Mouse (Mus musculus) heart, embryonic 15.5 days (tissue): Measurements from ENCODE around the gene Elovl5. TPM values are rescaled to one million over a fixed set of nuclear protein-coding genes. Genes with fewer than 3 reads are reported as not detected.

Source experiments
- ATAC-seq: fragments of 200-750 bp; cut with Nextera tagmentation; replicated peaks from 2 replicates; pipeline ENCODE4 v1.8.0; 2017; ENCODE audit warnings: low read depth, moderate TSS enrichment; ENCODE audit not compliant: insufficient number of reproducible peaks, insufficient read depth, low FRiP score
- H3K27ac ChIP-seq: fragments of 300-500 bp; sonication (generic); 2 replicates; pipeline ENCODE4 v1.5.1; 2015; ENCODE audit warnings: mild to moderate bottlenecking, inconsistent platforms
- H3K27me3 ChIP-seq: fragments of 300-500 bp; sonication (generic); 2 replicates; pipeline ENCODE4 v1.6.1; 2015; ENCODE audit warnings: inconsistent platforms
- H3K36me3 ChIP-seq: fragments of 300-500 bp; sonication (generic); 2 replicates; pipeline ENCODE4 v1.6.1; 2015; ENCODE audit warnings: mild to moderate bottlenecking, inconsistent platforms
- H3K4me1 ChIP-seq: fragments of 300-500 bp; sonication (generic); replicated peaks from 2 replicates; pipeline ENCODE4 v1.6.1; 2015; ENCODE audit warnings: inconsistent platforms
- H3K4me2 ChIP-seq: fragments of 300-500 bp; sonication (generic); 2 replicates; pipeline ENCODE4 v1.6.1; 2015; ENCODE audit warnings: inconsistent platforms, mild to moderate bottlenecking, moderate library complexity
- H3K4me3 ChIP-seq: fragments of 300-500 bp; sonication (generic); 2 replicates; pipeline ENCODE4 v1.5.1; 2015; ENCODE audit warnings: mild to moderate bottlenecking, inconsistent platforms
- H3K9ac ChIP-seq: fragments of 300-500 bp; sonication (generic); 2 replicates; pipeline ENCODE4 v1.6.1; 2015; ENCODE audit warnings: mild to moderate bottlenecking, inconsistent platforms
- H3K9me3 ChIP-seq: fragments of 300-500 bp; sonication (generic); replicated peaks from 2 replicates; pipeline ENCODE4 v1.6.1; 2016; ENCODE audit warnings: inconsistent platforms
- WGBS: fragments of 180-500 bp; shearing (Covaris S2); methylation state at CpG from one replicate; pipeline ENCODE4 v1.1.7; 2015; ENCODE audit warnings: mixed read lengths; 5-methylcytosine and 5-hydroxymethylcytosine counted together
- polyA plus RNA-seq: library from polyadenylated mRNA; unstranded; fragments of >200 nt; fragmentation: Nextera tagmentation; extraction: Ambion mirVana; gene quantifications from 2 replicates; pipeline ENCODE4 v1.2.1, GENCODE M21; 2015

Gene Elovl5
- polyA plus RNA-seq, 1 experiment from 2014 or later: 50.0 TPM

DNA sequence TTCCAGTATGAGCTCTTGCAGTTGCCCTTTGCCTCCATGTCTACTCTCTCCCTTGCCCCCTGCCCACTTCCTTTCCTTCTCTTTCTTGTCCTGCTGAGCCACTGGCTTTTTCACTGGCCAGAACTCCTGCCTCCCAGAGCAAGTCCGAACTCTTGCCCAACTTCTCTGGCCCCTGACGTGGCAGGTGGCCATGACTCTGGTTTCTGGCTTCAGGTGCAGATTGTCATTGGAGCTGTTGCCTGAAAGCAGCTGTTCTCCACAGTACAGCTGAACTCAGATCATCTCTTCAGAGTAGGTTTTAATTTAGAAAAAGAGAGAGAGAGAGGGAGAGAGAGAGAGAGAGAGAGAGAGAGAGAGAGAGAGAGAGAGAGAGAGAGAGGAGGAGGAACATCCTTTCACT, 86.1 kb downstream of the Elovl5 start:
- no peak for ATAC-seq
- Histone ChIP-seq H3K9ac (no peak overlapping the region), H3K27ac (no peak overlapping the region), H3K27me3 (no peaks in the 10 kb centered on the region), H3K4me3 (no peak overlapping the region), H3K4me1 (peaks cover 20% of the 10 kb centered on the region), H3K4me2 (no peak overlapping the region), H3K36me3 (no peaks in the 10 kb centered on the region), H3K9me3 (no peaks in the 10 kb centered on the region)
- whole genome bisulfite sequencing: 82% methylated on average over 2 of the region's 2 CpGs

DNA sequence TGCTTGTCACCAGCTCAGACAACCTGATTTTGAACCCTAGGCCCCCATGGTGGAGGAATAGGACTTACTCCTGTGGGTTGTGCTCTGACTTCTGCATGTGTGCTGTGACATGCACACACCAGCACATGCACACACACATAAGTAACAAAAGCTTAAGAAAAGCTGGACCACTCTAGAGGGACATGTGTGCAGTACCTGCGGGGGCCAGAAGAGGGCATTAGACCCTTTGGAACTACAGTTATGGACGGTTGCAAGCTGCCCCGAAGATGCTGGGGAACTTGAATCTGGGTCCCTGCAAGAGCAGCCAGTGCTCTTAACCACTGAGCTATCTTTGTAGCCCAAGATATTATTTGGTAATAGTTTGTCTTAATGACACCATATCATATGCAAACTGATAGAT, 88.3 kb downstream of the Elovl5 start:
- 67% methylated on average over 3 of the region's 3 CpGs for WGBS

DNA sequence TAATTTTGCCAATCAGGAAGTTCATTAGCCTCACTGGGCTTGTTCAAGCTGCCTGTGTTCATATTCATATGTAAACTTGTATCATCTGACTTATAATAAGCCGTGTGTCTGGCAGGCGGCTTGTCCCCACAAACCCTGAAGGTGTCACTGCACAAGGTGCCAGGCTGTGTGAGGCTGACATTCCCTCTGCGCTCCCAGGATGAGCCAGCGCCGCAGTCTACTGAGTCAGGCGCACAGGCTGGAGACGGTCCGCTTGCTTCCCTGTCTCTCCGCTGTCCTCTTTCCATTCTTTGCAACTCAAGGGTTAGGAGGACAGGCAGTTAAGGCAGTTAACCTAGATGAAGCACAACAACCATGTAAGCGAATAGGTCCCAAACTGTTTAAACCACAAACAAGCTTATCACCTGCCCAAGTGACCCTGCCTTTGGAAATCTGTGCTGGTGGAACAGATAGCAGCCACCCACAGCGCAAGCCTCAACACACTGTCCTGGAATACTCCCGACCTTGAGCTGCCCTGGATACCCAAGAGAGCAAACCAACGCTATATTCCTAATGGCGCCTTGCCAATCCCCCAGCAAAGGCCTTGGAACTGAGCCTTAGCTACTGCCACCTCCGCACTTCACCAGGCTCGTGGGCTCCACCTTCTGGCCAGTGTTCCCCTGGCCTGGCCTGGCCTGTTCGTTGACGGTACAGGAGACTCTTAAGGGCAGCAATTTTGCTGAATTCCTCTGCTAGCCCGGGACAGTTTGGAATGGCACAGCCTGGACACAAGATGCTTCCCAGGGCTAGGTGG, 89.2 kb downstream of the Elovl5 start:
- WGBS: 35% methylated on average over 19 of the region's 19 CpGs
- Histone ChIP-seq H3K27ac (peak overlapping the region; percentile 60), H3K4me2 (peak overlapping the region; percentile 25), H3K9me3 (no peaks in the 10 kb centered on the region), H3K27me3 (no peaks in the 10 kb centered on the region), H3K4me3 (no peak overlapping the region), H3K36me3 (no peaks in the 10 kb centered on the region), H3K9ac (no peak overlapping the region), H3K4me1 (peaks cover 12% of the 10 kb centered on the region)
- ATAC-seq: peak; percentile 75

More for the DNA sequence above, 88.3 kb downstream of the Elovl5 start:
- H3K4me3 ChIP-seq: no peak overlapping the region
- no peak overlapping the region for H3K9ac ChIP-seq
- H3K4me1 ChIP-seq: peaks cover 16% of the 10 kb centered on the region
- no peaks in the 10 kb centered on the region for H3K27me3 ChIP-seq
- H3K4me2 ChIP-seq: no peak overlapping the region
- ATAC-seq: no peak
- no peaks in the 10 kb centered on the region for H3K36me3 ChIP-seq
- no peaks in the 10 kb centered on the region for H3K9me3 ChIP-seq
- no peak overlapping the region for H3K27ac ChIP-seq

DNA sequence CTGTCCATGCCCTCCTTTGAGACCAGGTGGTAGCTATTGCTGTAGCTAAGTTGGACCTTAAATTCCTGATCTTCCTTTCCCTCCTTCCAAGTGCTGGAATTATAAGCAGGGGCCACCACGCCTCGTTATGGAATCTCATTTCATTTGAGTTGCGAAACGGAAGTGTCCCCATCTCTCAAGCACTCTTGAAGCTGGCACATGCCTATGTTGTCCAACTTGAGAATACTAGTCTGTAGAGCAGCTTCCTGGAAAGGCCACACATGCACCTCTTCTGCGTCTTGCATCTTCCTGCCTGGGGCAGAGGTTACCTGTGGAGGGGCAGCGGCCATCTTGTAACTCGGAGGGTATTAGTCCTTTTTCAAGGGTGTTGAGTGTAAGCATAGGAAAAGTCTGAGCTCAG, 92.2 kb downstream of the Elovl5 start:
- Histone ChIP-seq H3K9ac (no peak overlapping the region), H3K27me3 (no peaks in the 10 kb centered on the region), H3K36me3 (no peaks in the 10 kb centered on the region), H3K9me3 (no peaks in the 10 kb centered on the region), H3K4me2 (no peak overlapping the region), H3K4me1 (peaks cover 9% of the 10 kb centered on the region), H3K27ac (no peak overlapping the region), H3K4me3 (no peak overlapping the region)
- ATAC-seq: no peak
- WGBS: 86% methylated on average over 7 of the region's 7 CpGs

DNA sequence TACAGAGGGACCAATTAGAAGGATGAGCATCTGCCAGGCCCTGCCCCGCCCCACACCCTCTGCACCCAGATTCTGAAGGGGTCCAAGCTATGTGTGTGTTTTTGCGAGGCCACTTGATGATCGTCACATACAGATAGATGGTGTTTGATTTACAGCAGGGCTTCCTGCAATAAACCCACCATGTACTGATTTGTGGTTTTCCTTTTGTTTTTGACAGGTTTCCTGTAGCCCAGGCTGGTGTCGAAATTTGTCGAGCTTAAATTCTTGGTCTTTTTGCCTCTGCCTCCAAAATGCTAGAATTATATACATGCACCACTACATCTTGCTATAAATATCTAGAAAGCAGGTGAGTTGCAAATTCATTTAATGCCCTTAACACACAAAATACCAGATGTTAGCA, 93.0 kb downstream of the Elovl5 start:
- Histone ChIP-seq H3K9me3 (no peaks in the 10 kb centered on the region), H3K36me3 (no peaks in the 10 kb centered on the region), H3K27ac (no peak overlapping the region), H3K4me3 (no peak overlapping the region), H3K4me1 (peaks cover 9% of the 10 kb centered on the region), H3K9ac (no peak overlapping the region), H3K4me2 (no peak overlapping the region), H3K27me3 (no peaks in the 10 kb centered on the region)
- no peak for ATAC-seq
- WGBS: 84% methylated on average over 5 of the region's 5 CpGs

DNA sequence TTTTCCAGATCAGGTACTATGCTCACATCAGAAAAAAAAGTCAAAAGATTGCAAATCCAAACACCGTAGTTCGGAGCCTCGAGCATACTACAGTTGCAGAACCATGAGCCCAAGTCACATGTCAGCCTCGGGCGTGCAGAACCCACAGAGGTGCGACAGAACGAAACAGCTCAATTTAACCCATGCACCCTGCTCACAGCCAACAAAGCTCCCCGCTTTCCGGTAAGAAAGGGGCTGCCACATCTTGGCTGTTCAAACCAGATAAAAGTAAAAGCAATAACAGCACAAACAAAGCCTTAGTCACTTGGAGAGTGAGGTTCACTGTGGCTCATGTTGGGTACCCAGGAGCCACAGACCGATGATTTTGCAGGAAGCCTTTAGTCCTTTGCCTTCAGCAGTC, 93.5 kb downstream of the Elovl5 start:
- H3K36me3 ChIP-seq: no peaks in the 10 kb centered on the region
- H3K27me3 ChIP-seq: no peaks in the 10 kb centered on the region
- H3K27ac ChIP-seq: no peak overlapping the region
- H3K4me2 ChIP-seq: no peak overlapping the region
- no peaks in the 10 kb centered on the region for H3K9me3 ChIP-seq
- WGBS: 80% methylated on average over 10 of the region's 10 CpGs
- ATAC-seq: no peak
- H3K4me1 ChIP-seq: peaks cover 9% of the 10 kb centered on the region
- no peak overlapping the region for H3K4me3 ChIP-seq
- H3K9ac ChIP-seq: no peak overlapping the region

DNA sequence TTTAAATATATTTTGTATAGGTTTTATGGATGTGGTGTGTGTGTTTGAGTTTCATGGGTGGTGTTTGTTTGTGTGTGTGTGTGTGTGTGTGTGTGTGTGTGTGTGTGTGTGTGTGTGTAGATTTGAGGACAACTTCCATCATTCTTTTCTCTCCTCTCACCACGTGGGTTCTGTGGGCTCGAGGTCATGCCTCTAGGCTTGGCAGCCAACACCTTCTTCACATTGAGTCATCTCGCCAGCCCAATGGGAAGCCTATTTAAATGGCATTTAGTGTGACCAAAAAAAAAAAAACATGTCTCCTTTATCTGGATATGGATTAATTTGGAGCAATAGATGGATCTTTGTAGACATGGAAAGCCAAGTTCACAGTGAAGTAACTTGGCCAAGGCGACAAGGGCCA, 94.9 kb downstream of the Elovl5 start:
- no peaks in the 10 kb centered on the region for H3K27me3 ChIP-seq
- no peaks in the 10 kb centered on the region for H3K36me3 ChIP-seq
- peaks cover 2% of the 10 kb centered on the region; the same call in 1 of the 2 replicates for H3K4me1 ChIP-seq
- no peak overlapping the region for H3K27ac ChIP-seq
- no peak overlapping the region for H3K9ac ChIP-seq
- H3K9me3 ChIP-seq: no peaks in the 10 kb centered on the region
- ATAC-seq: no peak
- whole genome bisulfite sequencing: 82% methylated on average over 4 of the region's 4 CpGs
- no peak overlapping the region for H3K4me3 ChIP-seq
- H3K4me2 ChIP-seq: no peak overlapping the region

DNA sequence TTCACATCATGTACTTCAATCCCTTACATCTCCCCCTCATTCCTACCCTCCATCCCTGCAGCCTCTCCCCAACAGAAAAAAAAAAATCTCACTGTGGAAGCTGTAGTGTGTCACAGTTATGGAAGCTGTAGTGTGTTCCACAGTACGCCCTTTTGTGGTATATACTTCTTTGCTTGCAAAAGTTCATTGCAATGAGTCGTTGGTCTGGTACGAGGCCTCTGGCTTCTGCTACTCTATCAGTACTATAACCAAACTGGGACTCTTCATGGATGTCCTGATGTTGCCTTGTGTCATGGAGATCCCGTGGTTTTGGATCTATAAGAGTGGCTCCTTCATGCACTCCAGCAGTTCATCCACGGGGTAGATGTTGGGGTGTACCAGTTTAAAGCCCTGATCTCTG, 95.5 kb downstream of the Elovl5 start:
- WGBS: 81% methylated on average over 5 of the region's 5 CpGs
- H3K4me3 ChIP-seq: no peak overlapping the region
- no peaks in the 10 kb centered on the region for H3K9me3 ChIP-seq
- H3K27ac ChIP-seq: no peak overlapping the region
- peaks cover 2% of the 10 kb centered on the region; the same call in 1 of the 2 replicates for H3K4me1 ChIP-seq
- no peaks in the 10 kb centered on the region for H3K36me3 ChIP-seq
- no peak overlapping the region for H3K4me2 ChIP-seq
- H3K27me3 ChIP-seq: no peaks in the 10 kb centered on the region
- no peak overlapping the region for H3K9ac ChIP-seq
- ATAC-seq: no peak

DNA sequence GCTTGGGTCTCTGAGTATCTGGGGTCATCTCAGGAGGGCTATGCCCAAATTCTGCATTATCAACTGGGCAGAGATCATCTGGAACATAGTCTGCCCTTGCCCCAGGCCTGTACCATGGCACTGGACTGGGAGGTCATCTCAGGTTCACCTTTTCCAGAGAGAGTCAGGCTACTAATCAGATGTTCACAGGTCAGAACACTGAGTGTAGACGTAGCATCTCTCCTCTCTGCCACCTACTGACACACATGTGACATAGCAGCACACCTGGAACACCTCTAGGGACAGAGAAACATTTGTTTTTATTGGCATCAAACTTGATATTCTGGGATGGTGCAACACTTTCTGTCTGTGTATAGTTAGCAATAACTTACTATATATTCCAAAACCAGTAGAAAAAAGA, 96.6 kb downstream of the Elovl5 start:
- H3K4me1 ChIP-seq: peaks cover 2% of the 10 kb centered on the region; the same call in 1 of the 2 replicates
- no peak overlapping the region for H3K4me2 ChIP-seq
- 59% methylated on average over 1 of the region's 1 CpGs for WGBS
- H3K9me3 ChIP-seq: no peaks in the 10 kb centered on the region
- no peak for ATAC-seq
- H3K36me3 ChIP-seq: no peaks in the 10 kb centered on the region
- H3K4me3 ChIP-seq: no peak overlapping the region
- no peaks in the 10 kb centered on the region for H3K27me3 ChIP-seq
- H3K27ac ChIP-seq: no peak overlapping the region
- no peak overlapping the region for H3K9ac ChIP-seq

DNA sequence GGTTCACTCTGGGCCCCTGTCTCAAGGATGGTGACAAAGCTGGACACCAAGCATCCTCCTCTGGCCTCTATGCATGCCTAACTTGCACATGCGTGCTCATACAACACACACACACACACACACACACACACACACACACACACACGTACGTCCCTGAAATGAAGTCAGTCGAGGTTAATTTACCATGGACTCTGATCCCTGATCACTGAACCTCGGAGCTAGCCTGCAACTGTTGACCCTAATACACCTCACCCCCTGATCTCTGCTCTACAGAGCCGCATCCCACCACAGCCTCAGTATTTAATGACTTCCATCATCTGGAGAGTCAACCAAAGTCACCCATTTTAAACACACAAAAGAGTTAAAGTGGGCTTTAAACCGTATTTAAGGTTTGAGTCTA, 98.7 kb downstream of the Elovl5 start:
- ATAC-seq: no peak
- 90% methylated on average over 7 of the region's 7 CpGs for WGBS
- Histone ChIP-seq H3K9me3 (no peaks in the 10 kb centered on the region), H3K9ac (no peak overlapping the region), H3K27me3 (no peaks in the 10 kb centered on the region), H3K27ac (no peak overlapping the region), H3K36me3 (no peaks in the 10 kb centered on the region), H3K4me2 (no peak overlapping the region; the same call in 1 of the 2 replicates), H3K4me3 (no peak overlapping the region), H3K4me1 (peaks cover 2% of the 10 kb centered on the region; the same call in 1 of the 2 replicates)

DNA sequence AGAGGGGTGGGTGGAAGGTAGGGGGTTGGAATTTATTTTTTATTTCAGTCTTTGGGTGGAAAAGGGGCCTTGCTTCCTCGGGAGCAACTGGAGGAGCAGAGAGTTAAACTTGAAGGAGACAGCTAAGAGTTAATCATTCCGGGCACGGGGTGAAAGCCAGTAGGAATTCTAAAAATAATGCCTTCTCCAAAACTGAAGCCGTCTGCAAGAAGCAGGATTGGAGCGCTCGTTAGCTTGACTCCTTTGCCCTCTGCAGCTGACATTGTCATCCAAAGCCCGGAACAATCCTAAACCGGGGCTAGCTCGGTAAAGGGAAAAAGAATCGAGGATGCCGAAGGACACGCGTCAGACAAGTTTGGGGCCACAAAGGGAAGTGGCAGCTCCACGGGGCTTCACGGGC, 99.1 kb downstream of the Elovl5 start:
- H3K27ac ChIP-seq: peak overlapping the region; percentile 25; the same call in 1 of the 2 replicates
- H3K27me3 ChIP-seq: no peaks in the 10 kb centered on the region
- H3K4me3 ChIP-seq: peak overlapping the region; percentile 21; the same call in 1 of the 2 replicates
- 35% methylated on average over 15 of the region's 15 CpGs for WGBS
- no peaks in the 10 kb centered on the region for H3K9me3 ChIP-seq
- no peak for ATAC-seq
- H3K4me2 ChIP-seq: peak overlapping the region; percentile 54
- peaks cover 7% of the 10 kb centered on the region for H3K4me1 ChIP-seq
- no peaks in the 10 kb centered on the region for H3K36me3 ChIP-seq
- no peak overlapping the region for H3K9ac ChIP-seq

DNA sequence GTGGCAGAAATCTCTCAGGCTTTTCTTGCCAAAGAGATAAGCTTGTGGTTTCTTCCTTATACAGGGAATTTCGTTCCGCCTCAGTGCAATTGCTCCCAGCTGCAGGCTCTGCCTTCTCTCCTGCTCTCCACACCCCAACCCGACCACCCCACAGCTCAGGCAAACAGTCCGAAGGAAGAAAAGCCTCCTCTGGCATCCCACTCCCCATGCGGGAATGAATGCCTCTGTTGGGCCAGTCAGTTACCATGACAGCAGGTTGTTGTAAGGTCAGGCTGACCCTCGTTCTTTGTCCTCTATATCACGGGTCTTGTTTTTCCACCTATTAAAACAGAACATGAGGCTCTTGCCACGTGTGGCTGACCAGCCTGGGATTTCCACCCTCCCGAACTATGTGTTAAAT, 104.1 kb downstream of the Elovl5 start:
- ATAC-seq: no peak
- Histone ChIP-seq H3K27ac (0 out of 2 replicates have a peak overlapping the region, but pooled peaks have one; percentile 20), H3K4me3 (no peak overlapping the region), H3K9me3 (no peaks in the 10 kb centered on the region), H3K4me2 (no peak overlapping the region), H3K9ac (no peak overlapping the region), H3K4me1 (peaks cover 16% of the 10 kb centered on the region), H3K27me3 (no peaks in the 10 kb centered on the region), H3K36me3 (no peaks in the 10 kb centered on the region)
- 27% methylated on average over 9 of the region's 9 CpGs for WGBS
